Mouse (Mus musculus) heart, postnatal 0 days (tissue): ENCODE data around the gene Gpr108.

Experiments
- CTCF ChIP-seq: IDR thresholded peaks from 2 replicates; pipeline ENCODE4 v1.5.1; 2016; ENCODE audit warnings: antibody characterized with exemption, control low read depth, low read depth
- EP300 ChIP-seq: IDR thresholded peaks from 2 replicates; pipeline ENCODE4 v1.6.1; 2016; ENCODE audit warnings: antibody characterized with exemption, low read depth

GRCm38 (mm10) chr17:57248771-57249170 is 525 bp upstream of the Gpr108 start:
- TF ChIP-seq CTCF: no peak
- no peak for TF ChIP-seq EP300
